Comparison of ENCODE assay signal across 29 mouse cellular contexts in genomic region chr7:126070321-126070720, GRCm38 (mm10). TPM values are rescaled to one million over a fixed set of nuclear protein-coding genes. Genes with fewer than 3 reads are reported as not detected.
DNase-seq lines count a peak whose midpoint lies in the region; ATAC-seq and TF ChIP-seq lines count a peak whose summit lies in the region.
"Had no signal": no experiment of that assay in that cellular context is flagged by ENCODE, and none has a peak within 500 bp of the region (broad histone marks: within the 10 kb centered on the region; RNA-seq: fewer than 3 reads in every experiment).

No protein-coding gene starts in this region.

- no peak for TF ChIP-seq EP300 in heart, adult 2 months (IDR thresholded peaks at IDR 0.05; ENCODE audit: insufficient read depth, low read depth, low read length)
- TF ChIP-seq EP300 in liver, embryonic 14.5 days (IDR thresholded peaks at IDR 0.05; ENCODE audit: low read depth) = no peak
- TF ChIP-seq EP300 in ES-Bruce4 (IDR thresholded peaks at IDR 0.05; ENCODE audit: insufficient read depth, low read depth, low read length) = no peak

- 0 out of 2 replicates have a peak, but pooled peaks have one; percentile 7 for TF ChIP-seq CTCF in heart, adult 2 months (IDR thresholded peaks at IDR 0.05)
- peak; percentile 26; the same call in 1 of the 2 replicates for TF ChIP-seq CTCF in liver, embryonic 14.5 days (IDR thresholded peaks at IDR 0.05; ENCODE audit: low read depth)
- peak; percentile 25 for TF ChIP-seq CTCF in ES-Bruce4 (IDR thresholded peaks at IDR 0.05; ENCODE audit: low read depth, low read length)
- 0 out of 2 replicates have a peak, but pooled peaks have one; percentile 9 for TF ChIP-seq CTCF in brain, embryonic 14.5 days (IDR thresholded peaks at IDR 0.05; ENCODE audit: borderline replicate concordance, extremely low read depth, insufficient read depth, insufficient read length)

- peaks cover 3% of the 10 kb centered on the region for H3K4me1 ChIP-seq in heart, adult 2 months (ENCODE audit: control insufficient read depth, insufficient read depth, low read length)
- H3K4me1 ChIP-seq in heart, embryonic 11.5 days (ENCODE audit: control insufficient read depth, insufficient read depth, low read length) = peaks cover 16% of the 10 kb centered on the region
- H3K4me1 ChIP-seq in liver, embryonic 14.5 days (replicated peaks; ENCODE audit: control insufficient read depth in 2 of 2, insufficient read depth in 2 of 2, low read length in 1 of 2) = peaks cover 0 to 2% of the 10 kb centered on the region in 2 experiments; a peak in 1 of 4 replicates
- no peaks in the 10 kb centered on the region for H3K4me1 ChIP-seq in ES-Bruce4 (ENCODE audit: control insufficient read depth, insufficient read depth, low read length)
- 0 out of 2 replicates have a peak, but pooled peaks cover 2% of the 10 kb centered on the region for H3K4me1 ChIP-seq in intestine, embryonic 15.5 days (replicated peaks)
- H3K4me1 ChIP-seq: forebrain, embryonic 13.5 days had no signal

- H3K27me3 ChIP-seq in heart, adult 2 months (ENCODE audit: control insufficient read depth, insufficient read depth, low read length) = no peaks in the 10 kb centered on the region
- H3K27me3 ChIP-seq in heart, embryonic 11.5 days (ENCODE audit: control insufficient read depth, insufficient read depth, low read length) = no peaks in the 10 kb centered on the region
- H3K27me3 ChIP-seq in liver, embryonic 14.5 days (ENCODE audit: control insufficient read depth, insufficient read depth, low read length) = no peaks in the 10 kb centered on the region
- H3K27me3 ChIP-seq in ES-Bruce4 (ENCODE audit: control insufficient read depth, insufficient read depth, low read length, poor library complexity, severe bottlenecking) = no peaks in the 10 kb centered on the region
- H3K27me3 ChIP-seq in intestine, embryonic 15.5 days (replicated peaks) = no peaks in the 10 kb centered on the region
- H3K27me3 ChIP-seq: forebrain, embryonic 13.5 days had no signal

- H3K79me2 ChIP-seq in heart, adult 2 months (replicated peaks; ENCODE audit: control insufficient read depth, insufficient read depth, low read length) = no peaks in the 10 kb centered on the region

- WGBS in heart, adult 2 months = 97% methylated on average over 4 of the region's 4 CpGs
- 83% methylated on average over 4 of the region's 4 CpGs for WGBS in heart, embryonic 11.5 days (ENCODE audit: insufficient replicate concordance)
- 74% methylated on average over 4 of the region's 4 CpGs for WGBS in liver, embryonic 14.5 days (ENCODE audit: insufficient replicate concordance)
- 88% methylated on average over 4 of the region's 4 CpGs for WGBS in intestine, embryonic 15.5 days

- no peak overlapping the region for H3K4me3 ChIP-seq in heart, adult 2 months
- H3K4me3 ChIP-seq in heart, embryonic 11.5 days (ENCODE audit: low read depth, low read length) = no peak overlapping the region
- no peak overlapping the region for H3K4me3 ChIP-seq in liver, embryonic 14.5 days (ENCODE audit: insufficient read depth in 1 of 2, low read depth in 2 of 2, low read length in 2 of 2)
- H3K4me3 ChIP-seq in ES-Bruce4 (ENCODE audit: low read depth, low read length) = no peak overlapping the region
- no peak overlapping the region for H3K4me3 ChIP-seq in intestine, embryonic 15.5 days (replicated peaks)
- H3K4me3 ChIP-seq: forebrain, embryonic 10.5 days; forebrain, embryonic 13.5 days; heart, embryonic 13.5 days had no signal

- intact Hi-C loops in heart, adult 2 months (cut with DNase I) = no loop called here

- no peak overlapping the region for H3K9ac ChIP-seq in heart, adult 2 months (ENCODE audit: low read depth, low read length)
- H3K9ac ChIP-seq in heart, embryonic 11.5 days (ENCODE audit: low read depth, low read length) = no peak overlapping the region
- no peak overlapping the region for H3K9ac ChIP-seq in liver, embryonic 14.5 days (replicated peaks)
- H3K9ac ChIP-seq in ES-Bruce4 (ENCODE audit: low read depth, poor library complexity, severe bottlenecking) = no peak overlapping the region
- H3K9ac ChIP-seq in intestine, embryonic 15.5 days = no peak overlapping the region
- H3K9ac ChIP-seq: forebrain, embryonic 13.5 days; heart, embryonic 13.5 days; hindbrain, embryonic 14.5 days had no signal

- no peak for DNase-seq in heart, adult 2 months
- DNase-seq in liver, embryonic 14.5 days (ENCODE audit: low read depth in 3 of 3, low spot score in 3 of 3) = no peak
- DNase-seq in liver = no peak
- DNase-seq in brain, embryonic 14.5 days (ENCODE audit: low read depth) = no peak
- DNase-seq: adrenal gland, adult 2 months; adrenal gland, postnatal 25 days; B cell, adult 2 months; cerebellum, adult 18-20 months; cerebellum, adult 9-10 months; cerebellum, postnatal 14 days; gastrocnemius, postnatal 10 days; gastrocnemius, postnatal 36 days; heart, adult 11 months; heart, postnatal 14 days; heart, postnatal 4 days had no signal

- no peaks in the 10 kb centered on the region for H3K9me3 ChIP-seq in heart, embryonic 11.5 days (replicated peaks; ENCODE audit: control insufficient read depth, low read length)
- no peaks in the 10 kb centered on the region for H3K9me3 ChIP-seq in liver, embryonic 14.5 days (ENCODE audit: control insufficient read depth, low read length)
- H3K9me3 ChIP-seq in ES-Bruce4 (replicated peaks; ENCODE audit: control insufficient read depth, insufficient read depth, low read length, poor library complexity, severe bottlenecking) = no peaks in the 10 kb centered on the region
- H3K9me3 ChIP-seq in intestine, embryonic 15.5 days = no peaks in the 10 kb centered on the region
- H3K9me3 ChIP-seq: forebrain, embryonic 13.5 days had no signal

- TF ChIP-seq POLR2A in heart, adult 2 months (IDR thresholded peaks at IDR 0.05; ENCODE audit: insufficient read depth, low read depth, low read length) = no peak
- no peak for TF ChIP-seq POLR2A in ES-Bruce4 (IDR thresholded peaks at IDR 0.05; ENCODE audit: insufficient read depth, low read length)
- TF ChIP-seq POLR2A in brain, embryonic 14.5 days (IDR thresholded peaks at IDR 0.05; ENCODE audit: borderline replicate concordance, extremely low read depth, insufficient read depth, insufficient read length, poor library complexity, severe bottlenecking) = no peak

- no peaks in the 10 kb centered on the region for H3K36me3 ChIP-seq in heart, adult 2 months (ENCODE audit: control insufficient read depth, insufficient read depth, low read length)
- H3K36me3 ChIP-seq in heart, embryonic 11.5 days (ENCODE audit: control insufficient read depth, insufficient read depth, low read length) = no peaks in the 10 kb centered on the region
- no peaks in the 10 kb centered on the region for H3K36me3 ChIP-seq in liver, embryonic 14.5 days (replicated peaks; ENCODE audit: control insufficient read depth, insufficient read depth, low read depth)
- H3K36me3 ChIP-seq in ES-Bruce4 (ENCODE audit: control insufficient read depth, insufficient read depth, low read length, poor library complexity, severe bottlenecking) = no peaks in the 10 kb centered on the region
- no peaks in the 10 kb centered on the region for H3K36me3 ChIP-seq in intestine, embryonic 15.5 days
- H3K36me3 ChIP-seq: forebrain, embryonic 10.5 days had no signal

- no peak overlapping the region for H3K27ac ChIP-seq in heart, adult 2 months
- no peak overlapping the region for H3K27ac ChIP-seq in heart, embryonic 11.5 days (ENCODE audit: low read depth, low read length)
- H3K27ac ChIP-seq in liver, embryonic 14.5 days = no peak overlapping the region
- no peak overlapping the region for H3K27ac ChIP-seq in ES-Bruce4 (ENCODE audit: insufficient read depth, low read length)
- no peak overlapping the region for H3K27ac ChIP-seq in intestine, embryonic 15.5 days
- H3K27ac ChIP-seq: forebrain, embryonic 10.5 days; forebrain, embryonic 13.5 days; heart, embryonic 13.5 days; hindbrain, embryonic 14.5 days; hindbrain, postnatal 0 days had no signal

- H3K4me2 ChIP-seq in heart, embryonic 11.5 days = no peak overlapping the region
- H3K4me2 ChIP-seq in liver, embryonic 14.5 days (ENCODE audit: low read depth) = no peak overlapping the region
- H3K4me2 ChIP-seq in intestine, embryonic 15.5 days (replicated peaks) = no peak overlapping the region
- H3K4me2 ChIP-seq: forebrain, embryonic 13.5 days; heart, embryonic 13.5 days; hindbrain, embryonic 14.5 days had no signal

- no peak for ATAC-seq in heart, embryonic 11.5 days (replicated peaks; ENCODE audit: insufficient number of reproducible peaks, low FRiP score, low TSS enrichment)
- ATAC-seq in liver, embryonic 14.5 days (ENCODE audit: insufficient read depth) = no peak
- ATAC-seq in intestine, embryonic 15.5 days = no peak
- ATAC-seq: forebrain, embryonic 13.5 days; forebrain, embryonic 16.5 days; hindbrain, postnatal 0 days; inflammation-experienced regulatory T-cells, adult 6 months; intestine, postnatal 0 days; Patski had no signal

RNA-seq across cellular contexts. Expression of gene Gsg1l, which starts 11.9 kb away (rescaled TPM):
- total RNA-seq in heart, adult 2 months (2021) = 10 to 100 TPM; 10.5 to 12.6 TPM
- 11.3 and 20.2 TPM in 2 replicates for polyA plus RNA-seq in heart, adult 2 months (2012; rRNA removed)
- 6.4 and 9.1 TPM in 2 replicates for polyA plus RNA-seq in heart, embryonic 11.5 days (2014; fragmentation: Nextera tagmentation; extraction: Ambion mirVana)
- 0.07 and 0.10 TPM in 2 replicates for polyA plus RNA-seq in liver, embryonic 14.5 days (2012; rRNA removed)
- polyA plus RNA-seq in liver, embryonic 14.5 days (2014; fragmentation: Nextera tagmentation; extraction: Ambion mirVana) = 0.13 TPM in 1 of 2 replicates, not detected in the other
- polyA plus RNA-seq in ES-Bruce4 (2011; ENCODE audit: insufficient read depth, insufficient read length, low read depth, missing spikeins) = not detected in 2 replicates
- polyA plus RNA-seq in brain, embryonic 14.5 days (2012; rRNA removed) = 16.8 and 26.6 TPM in 2 replicates
- polyA plus RNA-seq in intestine, embryonic 15.5 days (2015; fragmentation: Nextera tagmentation; extraction: Ambion mirVana) = 0.57 and 0.67 TPM in 2 replicates
- total RNA-seq: CH12.LX; ES-E14; gastrocnemius, postnatal 36 days had no signal
- polyA plus RNA-seq: inflammation-experienced regulatory T-cells, adult 6 months; Patski had no signal
